Mouse (Mus musculus): Measurements from ENCODE around the gene Zfp652. TPM values are rescaled to one million over a fixed set of nuclear protein-coding genes. Genes with fewer than 3 reads are reported as not detected.
A peak's percentile ranks its signal among the peaks of the same experiment; 100 is the strongest.

Gene Zfp652
- total and polyA plus RNA-seq, 2 experiments from 2014 or later: 16.5 to 29.4 TPM

GRCm38 (mm10) chr11:95858528-95859467 lies 146.3 kb downstream of the Zfp652 start:
- WGBS: under 1% methylated on average over 58 of the region's 58 CpGs
- Histone ChIP-seq H3K4me2 (ENCODE audit: low read depth) (peak overlapping the region; percentile 60), H3K9ac (peak overlapping the region; percentile 65), H3K4me1 (ENCODE audit: insufficient read depth) (peaks cover 5% of the 10 kb centered on the region; the same call in 1 of the 2 replicates), H3K36me3 (ENCODE audit: insufficient read depth) (no peaks in the 10 kb centered on the region), H3K27me3 (ENCODE audit: insufficient read depth, low read length) (no peaks in the 10 kb centered on the region), H3K27ac (ENCODE audit: low read depth, low read length) (peak overlapping the region; percentile 89), H3K4me3 (ENCODE audit: low read depth, low read length) (peak overlapping the region; percentile 94), H3K9me3 (ENCODE audit: low read length) (no peaks in the 10 kb centered on the region)
- no peak for TF ChIP-seq CTCF (IDR thresholded peaks at IDR 0.05; ENCODE audit: low read depth)
- peak; percentile 98 for DNase-seq
- peak; percentile 99 for ATAC-seq

GRCm38 (mm10) chr11:95859468-95859855 lies 147.0 kb downstream of the Zfp652 start:
- peak; percentile 34 for TF ChIP-seq CTCF (IDR thresholded peaks at IDR 0.05; ENCODE audit: low read depth)
- H3K9ac ChIP-seq: peak overlapping the region; percentile 54
- peak overlapping the region; percentile 89 for H3K27ac ChIP-seq (ENCODE audit: low read depth, low read length)
- no peaks in the 10 kb centered on the region for H3K9me3 ChIP-seq (ENCODE audit: low read length)
- H3K27me3 ChIP-seq (ENCODE audit: insufficient read depth, low read length): no peaks in the 10 kb centered on the region
- no peaks in the 10 kb centered on the region for H3K36me3 ChIP-seq (ENCODE audit: insufficient read depth)
- peak overlapping the region; percentile 60 for H3K4me2 ChIP-seq (ENCODE audit: low read depth)
- H3K4me3 ChIP-seq (ENCODE audit: low read depth, low read length): peak overlapping the region; percentile 94
- under 1% methylated on average over 35 of the region's 35 CpGs for WGBS
- ATAC-seq: peak; percentile 53
- peaks cover 5% of the 10 kb centered on the region; the same call in 1 of the 2 replicates for H3K4me1 ChIP-seq (ENCODE audit: insufficient read depth)
- peak; percentile 81 for DNase-seq

- H3K9me3 ChIP-seq (ENCODE audit: low read length): no peaks in the 10 kb centered on the region
- H3K36me3 ChIP-seq (ENCODE audit: insufficient read depth): no peaks in the 10 kb centered on the region
- 39% methylated on average over 3 of the region's 3 CpGs for WGBS
- H3K9ac ChIP-seq: peak overlapping the region; percentile 54; the same call in 1 of the 2 replicates
- peak overlapping the region; percentile 94 for H3K4me3 ChIP-seq (ENCODE audit: low read depth, low read length)
- ATAC-seq (no peak), DNase-seq (no peak)
- no peak for TF ChIP-seq CTCF (IDR thresholded peaks at IDR 0.05; ENCODE audit: low read depth)
- H3K27ac ChIP-seq (ENCODE audit: low read depth, low read length): no peak overlapping the region
- H3K4me2 ChIP-seq (ENCODE audit: low read depth): peak overlapping the region; percentile 60
- peaks cover 5% of the 10 kb centered on the region; the same call in 1 of the 2 replicates for H3K4me1 ChIP-seq (ENCODE audit: insufficient read depth)
- no peaks in the 10 kb centered on the region for H3K27me3 ChIP-seq (ENCODE audit: insufficient read depth, low read length)
Observed at GRCm38 (mm10) chr11:95860071-95860490, 147.6 kb downstream of the Zfp652 start.

GRCm38 (mm10) chr11:95861397-95861796 lies 148.9 kb downstream of the Zfp652 start:
- TF ChIP-seq CTCF (IDR thresholded peaks at IDR 0.05; ENCODE audit: low read depth): no peak
- H3K36me3 ChIP-seq (ENCODE audit: insufficient read depth): no peaks in the 10 kb centered on the region
- no peak overlapping the region for H3K9ac ChIP-seq
- no peak overlapping the region for H3K4me2 ChIP-seq (ENCODE audit: low read depth)
- DNase-seq (no peak), ATAC-seq (no peak)
- no peaks in the 10 kb centered on the region for H3K9me3 ChIP-seq (ENCODE audit: low read length)
- H3K4me1 ChIP-seq (ENCODE audit: insufficient read depth): peaks cover 5% of the 10 kb centered on the region; the same call in 1 of the 2 replicates
- no peak overlapping the region for H3K27ac ChIP-seq (ENCODE audit: low read depth, low read length)
- H3K4me3 ChIP-seq (ENCODE audit: low read depth, low read length): no peak overlapping the region
- H3K27me3 ChIP-seq (ENCODE audit: insufficient read depth, low read length): no peaks in the 10 kb centered on the region
- 95% methylated on average over 8 of the region's 8 CpGs for WGBS

- no peak for DNase-seq
- Histone ChIP-seq H3K4me3 (ENCODE audit: low read depth, low read length) (no peak overlapping the region), H3K4me2 (ENCODE audit: low read depth) (no peak overlapping the region), H3K9ac (no peak overlapping the region), H3K9me3 (ENCODE audit: low read length) (no peaks in the 10 kb centered on the region), H3K27me3 (ENCODE audit: insufficient read depth, low read length) (no peaks in the 10 kb centered on the region), H3K36me3 (ENCODE audit: insufficient read depth) (no peaks in the 10 kb centered on the region), H3K4me1 (ENCODE audit: insufficient read depth) (no peaks in the 10 kb centered on the region), H3K27ac (ENCODE audit: low read depth, low read length) (no peak overlapping the region)
- ATAC-seq: no peak
- WGBS: 76% methylated on average over 4 of the region's 4 CpGs
- no peak for TF ChIP-seq CTCF (IDR thresholded peaks at IDR 0.05; ENCODE audit: low read depth)
Observed at GRCm38 (mm10) chr11:95869442-95869841, 157.0 kb downstream of the Zfp652 start.

GRCm38 (mm10) chr11:95869918-95870470 lies 157.5 kb downstream of the Zfp652 start:
- DNase-seq (no peak), ATAC-seq (no peak)
- no peak overlapping the region for H3K4me2 ChIP-seq (ENCODE audit: low read depth)
- no peaks in the 10 kb centered on the region for H3K27me3 ChIP-seq (ENCODE audit: insufficient read depth, low read length)
- TF ChIP-seq CTCF (IDR thresholded peaks at IDR 0.05; ENCODE audit: low read depth): no peak
- no peak overlapping the region for H3K4me3 ChIP-seq (ENCODE audit: low read depth, low read length)
- no peaks in the 10 kb centered on the region for H3K9me3 ChIP-seq (ENCODE audit: low read length)
- H3K4me1 ChIP-seq (ENCODE audit: insufficient read depth): no peaks in the 10 kb centered on the region
- H3K9ac ChIP-seq: no peak overlapping the region
- WGBS: 70% methylated on average over 6 of the region's 6 CpGs
- H3K27ac ChIP-seq (ENCODE audit: low read depth, low read length): no peak overlapping the region
- H3K36me3 ChIP-seq (ENCODE audit: insufficient read depth): no peaks in the 10 kb centered on the region

GRCm38 (mm10) chr11:95875804-95876203 lies 163.3 kb downstream of the Zfp652 start:
- no peaks in the 10 kb centered on the region for H3K27me3 ChIP-seq (ENCODE audit: insufficient read depth, low read length)
- no peak for TF ChIP-seq CTCF (IDR thresholded peaks at IDR 0.05; ENCODE audit: low read depth)
- ATAC-seq (peak; percentile 20; the same call in 1 of the 2 replicates), DNase-seq (peak; percentile 21)
- 0 out of 2 replicates have a peak overlapping the region, but pooled peaks have one; percentile 2 for H3K4me3 ChIP-seq (ENCODE audit: low read depth, low read length)
- no peak overlapping the region for H3K27ac ChIP-seq (ENCODE audit: low read depth, low read length)
- WGBS: 23% methylated on average over 9 of the region's 9 CpGs
- no peaks in the 10 kb centered on the region for H3K4me1 ChIP-seq (ENCODE audit: insufficient read depth)
- H3K9ac ChIP-seq: no peak overlapping the region
- no peaks in the 10 kb centered on the region for H3K9me3 ChIP-seq (ENCODE audit: low read length)
- no peaks in the 10 kb centered on the region for H3K36me3 ChIP-seq (ENCODE audit: insufficient read depth)
- H3K4me2 ChIP-seq (ENCODE audit: low read depth): peak overlapping the region; percentile 26

All from forebrain, postnatal 0 days (tissue).